Mouse (Mus musculus) kidney, postnatal 0 days (tissue): Measurements from ENCODE around the gene Chkb. TPM values are rescaled to one million over a fixed set of nuclear protein-coding genes. Genes with fewer than 3 reads are reported as not detected.

Experiments
- ATAC-seq: fragments of 200-750 bp; cut with Nextera tagmentation; replicated peaks from 2 replicates; pipeline ENCODE4 v1.8.0; 2017; ENCODE audit warnings: low read depth, moderate number of reproducible peaks, moderate TSS enrichment, moderate library complexity; ENCODE audit not compliant: low FRiP score
- DNase-seq: peaks from one replicate; pipeline ENCODE4 v3.0.0-alpha.2; 2016; ENCODE audit warnings: low spot score
- H3K27ac ChIP-seq: fragments of 300-500 bp; sonication (generic); 2 replicates; pipeline ENCODE4 v1.5.1; 2014; ENCODE audit warnings: mild to moderate bottlenecking
- H3K27me3 ChIP-seq: fragments of 300-500 bp; sonication (generic); 2 replicates; pipeline ENCODE4 v1.6.1; 2014; ENCODE audit warnings: low read length, mixed read lengths; ENCODE audit not compliant: insufficient read depth
- H3K36me3 ChIP-seq: fragments of 300-500 bp; sonication (generic); 2 replicates; pipeline ENCODE4 v1.6.1; 2014; ENCODE audit warnings: low read length, mixed read lengths; ENCODE audit not compliant: insufficient read depth
- H3K4me1 ChIP-seq: fragments of 300-500 bp; sonication (generic); replicated peaks from 2 replicates; pipeline ENCODE4 v1.6.1; 2014; ENCODE audit warnings: antibody characterized with exemption, low read length, mixed read lengths; ENCODE audit not compliant: insufficient read depth
- H3K4me2 ChIP-seq: fragments of 300-500 bp; sonication (generic); 2 replicates; pipeline ENCODE4 v1.6.1; 2014; ENCODE audit warnings: mild to moderate bottlenecking, low read length, moderate library complexity, mixed read lengths
- H3K4me3 ChIP-seq: fragments of 300-500 bp; sonication (generic); replicated peaks from 2 replicates; pipeline ENCODE4 v1.5.1; 2014; ENCODE audit warnings: low read depth, low read length
- H3K9ac ChIP-seq: fragments of 300-500 bp; sonication (generic); 2 replicates; pipeline ENCODE4 v1.6.1; 2014; ENCODE audit warnings: low read depth, low read length
- H3K9me3 ChIP-seq: fragments of 300-500 bp; sonication (generic); replicated peaks from 2 replicates; pipeline ENCODE4 v1.6.1; 2016; ENCODE audit warnings: low read length, inconsistent platforms, mixed read lengths
- CTCF ChIP-seq: IDR thresholded peaks from 2 replicates; pipeline ENCODE4 v1.5.1; 2016; ENCODE audit warnings: antibody characterized with exemption, low read depth, mild to moderate bottlenecking, moderate library complexity
- WGBS: fragments of 180-500 bp; shearing (Covaris S2); extraction: QIAGEN DNeasy Blood & Tissue Kit; methylation state at CpG from one replicate; pipeline ENCODE4 v1.1.7; 2014; 5-methylcytosine and 5-hydroxymethylcytosine counted together
- polyA plus RNA-seq: library from polyadenylated mRNA; unstranded; fragments of >200 nt; fragmentation: Nextera tagmentation; extraction: Ambion mirVana; gene quantifications from 2 replicates; pipeline ENCODE4 v1.2.1, GENCODE M21; 2015

Chkb gene
- polyA plus RNA-seq, 1 experiment from 2014 or later = 65.1 TPM

DNA sequence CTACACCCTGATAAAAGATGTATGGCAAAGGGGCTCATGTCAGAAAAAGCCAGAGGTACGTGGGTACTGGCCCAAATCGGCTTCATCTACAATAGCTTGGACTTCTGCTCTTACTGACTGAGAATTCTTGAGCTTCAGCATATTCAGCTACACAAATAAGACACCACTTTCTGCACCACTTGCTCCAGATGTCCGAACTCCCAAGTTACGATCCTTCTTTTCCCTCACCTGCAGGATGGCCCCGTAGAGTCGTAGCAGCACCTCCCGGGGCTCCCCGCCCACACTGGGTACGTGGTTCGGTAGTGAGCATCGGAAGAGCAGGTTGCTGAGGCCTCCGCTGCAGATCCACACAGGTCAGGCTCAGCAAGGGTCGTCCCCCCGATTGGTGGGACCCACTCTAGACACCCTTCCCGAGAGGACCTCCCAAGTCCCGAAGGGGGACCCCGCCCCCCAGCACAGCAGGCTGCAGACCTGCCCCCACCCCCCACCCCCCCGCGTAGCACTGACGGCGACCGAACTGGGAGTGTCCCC lies 822 bp downstream of the Chkb start:
- no peak for TF ChIP-seq CTCF
- ATAC-seq (peak; percentile 37), DNase-seq (no peak)
- H3K27ac ChIP-seq = peak overlapping the region; percentile 20; the same call in 1 of the 2 replicates
- 5% methylated on average over 22 of the region's 22 CpGs for WGBS
- no peaks in the 10 kb centered on the region for H3K9me3 ChIP-seq
- H3K4me3 ChIP-seq = peak overlapping the region; percentile 68
- H3K4me2 ChIP-seq = peak overlapping the region; percentile 73
- H3K9ac ChIP-seq = peak overlapping the region; percentile 75
- H3K27me3 ChIP-seq = no peaks in the 10 kb centered on the region
- peaks cover 18% of the 10 kb centered on the region; the same call in 1 of the 2 replicates for H3K4me1 ChIP-seq
- peaks cover 9% of the 10 kb centered on the region; the same call in 1 of the 2 replicates for H3K36me3 ChIP-seq

DNA sequence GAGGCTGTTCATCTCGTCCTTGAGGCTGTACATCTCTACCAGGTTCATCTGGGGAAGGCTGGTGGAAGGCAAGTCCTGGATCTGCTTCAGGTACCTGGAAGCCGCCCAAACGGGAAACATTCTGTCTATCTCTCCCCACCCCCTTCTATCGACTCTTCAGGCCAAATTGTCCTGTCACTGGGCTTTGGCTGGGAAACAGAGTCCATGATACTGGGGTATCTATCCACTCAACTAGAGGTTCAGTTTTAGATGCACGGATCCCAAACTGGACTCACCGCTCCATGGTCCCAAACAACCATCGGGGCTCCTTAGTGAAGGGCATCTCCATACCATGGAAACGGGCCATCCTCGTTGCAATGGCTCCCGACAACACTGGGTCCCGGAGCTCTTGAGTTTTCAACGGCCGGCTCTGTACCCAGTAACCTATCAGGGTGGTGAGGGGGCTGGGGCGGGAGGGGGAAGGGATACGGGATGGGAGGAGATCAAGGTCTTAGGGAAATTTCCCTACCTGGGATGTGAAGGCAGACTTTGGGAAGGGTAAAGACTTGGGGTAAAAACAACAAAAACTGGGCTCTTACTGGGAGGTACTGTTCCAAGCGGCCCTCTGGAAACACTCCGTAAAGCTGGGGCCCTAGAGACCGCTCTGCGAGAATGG lies 1.4 kb downstream of the Chkb start:
- Histone ChIP-seq H3K9ac (peak overlapping the region; percentile 75; the same call in 1 of the 2 replicates), H3K9me3 (no peaks in the 10 kb centered on the region), H3K27me3 (no peaks in the 10 kb centered on the region), H3K36me3 (peaks cover 9% of the 10 kb centered on the region; the same call in 1 of the 2 replicates), H3K4me2 (peak overlapping the region; percentile 73), H3K4me3 (peak overlapping the region; percentile 68), H3K4me1 (peaks cover 18% of the 10 kb centered on the region; the same call in 1 of the 2 replicates), H3K27ac (no peak overlapping the region)
- DNase-seq (no peak), ATAC-seq (no peak)
- 87% methylated on average over 19 of the region's 19 CpGs for WGBS
- no peak for TF ChIP-seq CTCF

DNA sequence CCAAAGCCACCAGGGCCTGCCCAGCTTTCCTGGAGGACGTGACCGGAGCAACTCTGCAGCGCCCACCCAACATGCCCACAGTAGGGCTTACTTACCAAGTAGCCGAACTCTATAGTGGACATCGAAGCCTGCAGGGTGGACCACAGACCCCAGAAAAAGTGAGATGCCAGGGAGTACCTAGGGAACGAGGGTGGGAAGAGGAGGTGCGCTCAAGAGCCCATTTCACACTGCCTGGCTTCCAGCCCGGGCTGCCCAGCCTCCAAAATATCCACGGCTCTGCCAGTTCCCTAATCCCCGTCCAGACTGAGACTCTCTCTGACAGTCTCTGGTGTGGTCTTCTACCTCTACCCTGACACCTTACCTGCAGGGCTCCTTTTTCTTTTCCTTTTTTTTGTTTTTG lies 3.0 kb downstream of the Chkb start:
- no peak overlapping the region for H3K4me2 ChIP-seq
- H3K9me3 ChIP-seq = no peaks in the 10 kb centered on the region
- no peak for ATAC-seq
- no peak overlapping the region for H3K4me3 ChIP-seq
- no peaks in the 10 kb centered on the region for H3K27me3 ChIP-seq
- no peak for DNase-seq
- H3K36me3 ChIP-seq = peaks cover 9% of the 10 kb centered on the region; the same call in 1 of the 2 replicates
- no peak overlapping the region for H3K9ac ChIP-seq
- peaks cover 18% of the 10 kb centered on the region; the same call in 1 of the 2 replicates for H3K4me1 ChIP-seq
- WGBS = 95% methylated on average over 10 of the region's 10 CpGs
- H3K27ac ChIP-seq = no peak overlapping the region
- TF ChIP-seq CTCF = no peak

DNA sequence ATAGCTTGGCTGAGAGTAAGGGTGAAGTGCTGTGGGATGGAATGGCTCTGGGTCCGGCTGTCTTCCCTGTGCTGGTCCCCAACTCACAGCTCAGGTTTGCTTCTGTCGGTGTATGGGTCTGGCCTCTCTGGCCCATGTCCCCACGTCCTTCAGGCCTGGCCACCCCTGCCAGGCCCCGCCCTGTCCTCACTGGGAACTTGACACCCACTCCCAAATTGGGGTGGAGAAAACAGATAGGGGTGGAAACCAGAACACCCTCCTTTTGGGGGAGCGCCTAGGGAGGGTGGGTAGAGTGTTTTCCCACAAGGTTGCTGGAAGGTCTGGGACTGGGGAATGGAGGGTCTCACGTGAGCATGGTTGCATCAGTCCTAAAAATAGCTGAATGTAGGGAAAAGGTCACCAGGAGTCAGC lies 4.0 kb downstream of the Chkb start, which contains the start of gene Cpt1b:
TSS of gene Cpt1b (minus strand) at position 153 of the 411 bp plus-strand sequence.
- peaks cover 18% of the 10 kb centered on the region; the same call in 1 of the 2 replicates for H3K4me1 ChIP-seq
- WGBS = 30% methylated on average over 6 of the region's 6 CpGs
- H3K36me3 ChIP-seq = peaks cover 9% of the 10 kb centered on the region; the same call in 1 of the 2 replicates
- ATAC-seq (0 out of 2 replicates have a peak, but pooled peaks have one; percentile 18), DNase-seq (peak; percentile 27)
- no peak within 1 kb of the TSS for H3K4me3 ChIP-seq
- H3K4me2 ChIP-seq = peak within 1 kb of the TSS; percentile 34; the same call in 1 of the 2 replicates
- no peaks in the 10 kb centered on the region for H3K27me3 ChIP-seq
- no peak for TF ChIP-seq CTCF
- no peaks in the 10 kb centered on the region for H3K9me3 ChIP-seq
- 0 out of 2 replicates have a peak within 1 kb of the TSS, but pooled peaks have one; percentile 32 for H3K9ac ChIP-seq
- peak within 1 kb of the TSS; percentile 62; the same call in 1 of the 2 replicates for H3K27ac ChIP-seq

DNA sequence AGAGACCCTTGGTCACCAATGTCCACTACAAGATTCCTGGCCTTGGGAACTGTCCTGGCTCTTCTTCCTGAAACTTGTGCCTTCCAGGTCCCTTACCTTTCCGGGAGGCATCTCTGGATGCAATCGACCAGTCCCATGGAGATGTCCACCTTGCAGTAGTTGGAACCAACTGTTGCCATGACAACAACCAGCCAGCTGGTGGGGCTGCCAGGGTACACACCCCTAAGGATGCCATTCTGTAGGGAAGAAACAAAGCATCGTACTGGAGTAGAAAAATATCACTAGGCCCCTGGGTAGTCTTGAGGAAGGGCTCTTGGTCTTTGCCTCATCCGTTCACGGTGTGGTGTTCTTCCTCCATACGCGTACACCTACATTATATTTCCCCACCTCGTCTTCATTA lies 5.1 kb downstream of the Chkb start:
- peaks cover 15% of the 10 kb centered on the region; the same call in 1 of the 2 replicates for H3K4me1 ChIP-seq
- H3K9ac ChIP-seq = no peak overlapping the region
- WGBS = 85% methylated on average over 8 of the region's 8 CpGs
- no peak overlapping the region for H3K27ac ChIP-seq
- no peak overlapping the region for H3K4me3 ChIP-seq
- H3K27me3 ChIP-seq = no peaks in the 10 kb centered on the region
- H3K36me3 ChIP-seq = peaks cover 9% of the 10 kb centered on the region; the same call in 1 of the 2 replicates
- ATAC-seq = no peak
- H3K9me3 ChIP-seq = no peaks in the 10 kb centered on the region
- 0 out of 2 replicates have a peak overlapping the region, but pooled peaks have one; percentile 34 for H3K4me2 ChIP-seq
- no peak for DNase-seq
- no peak for TF ChIP-seq CTCF

DNA sequence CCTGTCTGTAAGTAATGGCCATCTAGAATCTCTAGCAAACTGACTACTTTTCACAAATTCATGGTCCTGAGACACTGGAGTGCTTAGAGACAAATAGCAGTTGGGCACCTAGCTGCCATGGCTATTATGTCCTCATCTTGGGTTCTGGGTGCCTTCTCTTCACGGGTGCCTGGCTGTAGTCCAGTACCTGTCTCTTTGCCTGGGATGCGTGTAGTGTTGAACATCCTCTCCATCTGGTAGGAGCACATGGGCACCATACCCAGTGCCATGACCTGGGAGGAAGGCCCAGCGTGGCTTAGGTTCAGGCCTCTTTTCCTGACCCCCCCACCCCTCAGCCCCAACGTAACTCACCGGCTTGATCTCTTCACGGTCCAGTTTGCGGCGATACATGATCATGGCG lies 7.8 kb downstream of the Chkb start:
- ATAC-seq (no peak), DNase-seq (no peak)
- H3K4me3 ChIP-seq = no peak overlapping the region

More for the DNA sequence above, 7.8 kb downstream of the Chkb start:
- no peaks in the 10 kb centered on the region for H3K9me3 ChIP-seq
- no peaks in the 10 kb centered on the region for H3K27me3 ChIP-seq
- no peak overlapping the region for H3K4me2 ChIP-seq
- 85% methylated on average over 9 of the region's 9 CpGs for whole genome bisulfite sequencing
- TF ChIP-seq CTCF = no peak
- no peak overlapping the region for H3K27ac ChIP-seq
- H3K9ac ChIP-seq = no peak overlapping the region
- H3K36me3 ChIP-seq = peaks cover 12% of the 10 kb centered on the region; the same call in 1 of the 2 replicates
- peaks cover 7% of the 10 kb centered on the region; the same call in 1 of the 2 replicates for H3K4me1 ChIP-seq
